Mouse (Mus musculus) forelimb bud, embryonic 11.5 days (tissue): ENCODE results near the gene Fshr.

Experiments
- DNase-seq: peaks from one replicate; pipeline ENCODE4 v3.0.0-alpha.2; 2012; ENCODE audit warnings: low read depth, low spot score

Fshr gene

GRCm38 (mm10) chr17:89034627-89035026, 165.8 kb downstream of the Fshr start:
- no peak for DNase-seq

- DNase-seq: no peak
Observed at GRCm38 (mm10) chr17:89032981-89033380, 167.5 kb downstream of the Fshr start.

GRCm38 (mm10) chr17:89019518-89019917, 181.0 kb downstream of the Fshr start:
- DNase-seq: no peak

DNA sequence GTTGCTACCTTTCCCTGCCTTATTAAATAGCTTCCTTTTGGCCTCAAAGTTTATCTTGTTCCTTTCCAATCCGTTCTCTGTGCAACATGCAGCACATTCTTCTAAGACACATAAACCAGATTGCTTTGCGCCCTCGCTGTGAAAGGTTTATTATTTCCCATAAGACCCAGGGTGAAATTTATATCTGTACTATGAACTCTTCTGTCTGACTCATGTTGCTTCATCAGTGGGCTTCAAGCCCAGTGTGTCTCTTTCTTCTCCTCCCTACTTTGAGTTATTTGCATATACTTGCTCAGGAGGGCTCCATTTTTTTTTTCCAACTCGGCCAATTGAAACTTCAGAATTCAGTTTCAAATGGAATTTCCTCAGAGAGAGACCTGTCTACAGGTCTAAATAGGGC, 183.5 kb downstream of the Fshr start:
- DNase-seq: no peak

- DNase-seq: no peak
Observed at GRCm38 (mm10) chr17:89013691-89014090, 186.8 kb downstream of the Fshr start.

- no peak for DNase-seq
Observed at GRCm38 (mm10) chr17:89009117-89009516, 191.4 kb downstream of the Fshr start.

- no peak for DNase-seq
Observed at GRCm38 (mm10) chr17:89008680-89009079, 191.8 kb downstream of the Fshr start.

- DNase-seq: no peak
Observed at GRCm38 (mm10) chr17:89005959-89006358, 194.5 kb downstream of the Fshr start.

- no peak for DNase-seq
Observed at GRCm38 (mm10) chr17:88999907-89000306, 200.6 kb downstream of the Fshr start.

DNA sequence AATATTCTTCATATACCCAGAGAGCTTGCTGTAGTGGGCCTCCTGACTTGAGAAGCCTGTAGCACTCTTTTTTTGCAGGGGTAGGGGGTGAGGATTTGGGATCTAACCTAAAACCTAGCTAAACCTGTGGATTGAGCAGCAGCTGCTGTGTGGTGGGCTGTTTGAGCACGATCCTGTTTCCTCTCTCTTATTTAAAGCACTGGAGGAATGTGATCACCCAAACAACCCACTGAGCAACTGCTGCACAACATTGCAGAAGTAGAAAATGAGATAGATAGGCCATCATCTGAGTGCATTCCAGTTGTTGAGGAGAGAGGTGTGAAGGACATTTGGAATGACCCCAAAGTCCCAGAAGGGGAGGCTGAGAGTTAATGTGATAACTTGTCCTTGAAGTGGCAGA, 202.2 kb downstream of the Fshr start:
- DNase-seq: no peak

DNA sequence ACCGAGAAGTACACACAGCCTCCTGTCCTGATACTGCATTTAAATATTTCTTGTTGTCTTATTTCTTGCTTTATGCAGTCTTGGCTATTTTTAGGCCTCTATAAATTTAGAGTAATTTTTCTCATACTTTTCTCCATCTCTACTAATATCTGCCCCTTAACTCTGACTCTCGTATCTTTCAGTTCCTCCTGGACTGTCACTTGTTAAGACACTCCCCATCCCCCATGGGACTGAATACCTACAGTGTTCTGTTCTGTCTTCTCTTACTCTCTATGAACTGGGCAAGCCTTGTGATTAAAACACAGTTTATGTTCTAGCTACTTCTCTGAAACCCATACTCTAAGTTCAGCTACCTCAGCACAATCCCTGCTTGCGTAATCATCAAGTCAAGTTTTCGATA, 209.2 kb downstream of the Fshr start:
- no peak for DNase-seq

- DNase-seq: no peak
Observed at GRCm38 (mm10) chr17:88980708-88981355, 219.6 kb downstream of the Fshr start.

- no peak for DNase-seq
Observed at GRCm38 (mm10) chr17:88974538-88974937, 225.9 kb downstream of the Fshr start.

- no peak for DNase-seq
Observed at GRCm38 (mm10) chr17:88966028-88966427, 234.4 kb downstream of the Fshr start.

DNA sequence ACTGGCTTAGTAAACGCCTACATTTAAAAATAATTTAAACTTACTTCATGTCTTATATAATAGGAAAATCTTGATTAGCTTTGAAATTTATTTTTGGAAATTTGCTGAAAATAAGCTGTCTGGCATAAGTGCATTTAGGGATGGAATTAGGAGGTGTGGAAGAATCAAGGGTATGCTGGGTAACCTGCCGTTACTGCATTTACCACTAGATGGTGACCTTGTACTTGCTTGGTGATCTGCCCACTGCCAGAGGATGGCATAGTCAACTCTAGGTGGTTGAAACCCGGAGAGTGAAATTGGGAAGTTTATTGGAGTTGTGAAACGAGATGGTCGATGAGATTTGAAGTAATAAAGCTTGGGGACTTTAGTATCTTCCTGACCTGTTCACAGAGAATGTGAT, 246.5 kb downstream of the Fshr start:
- peak; percentile 48 for DNase-seq

GRCm38 (mm10) chr17:88938153-88938681, 262.3 kb downstream of the Fshr start:
- no peak for DNase-seq

- peak; percentile 21 for DNase-seq
Observed at GRCm38 (mm10) chr17:88937341-88938152, 262.9 kb downstream of the Fshr start.

DNA sequence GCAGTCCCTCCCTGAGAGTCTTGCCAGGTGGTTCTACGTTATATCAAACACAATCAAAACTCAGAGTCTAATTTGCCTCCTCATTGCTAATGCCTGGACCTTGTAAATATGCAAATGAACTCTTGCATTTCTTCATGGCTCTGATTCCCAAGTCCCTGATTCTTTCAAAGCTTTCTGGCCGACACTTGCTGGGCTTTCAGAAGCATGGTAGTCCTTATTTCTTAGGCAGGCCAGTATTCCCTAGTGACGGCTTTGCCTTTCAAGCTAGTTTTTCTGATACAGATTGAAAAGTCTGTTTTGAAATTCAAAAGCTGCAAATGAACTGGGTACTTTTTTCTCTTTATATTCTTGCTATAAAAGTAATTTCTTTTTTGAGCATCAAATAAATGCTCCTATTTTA, 263.5 kb downstream of the Fshr start:
- DNase-seq: no peak
